Mouse (Mus musculus) retina, postnatal 7 days (tissue): ENCODE data around the gene Tmem144.
"Not testable (repeated sequence)": the region's sequence is repeated elsewhere in the genome, so short reads cannot be mapped to it uniquely, and the experiment has no call there.

Source experiments
- DNase-seq: peaks from one replicate; pipeline ENCODE4 v3.0.0-alpha.2; 2012; ENCODE audit warnings: low read depth, low spot score

Tmem144 gene

DNA sequence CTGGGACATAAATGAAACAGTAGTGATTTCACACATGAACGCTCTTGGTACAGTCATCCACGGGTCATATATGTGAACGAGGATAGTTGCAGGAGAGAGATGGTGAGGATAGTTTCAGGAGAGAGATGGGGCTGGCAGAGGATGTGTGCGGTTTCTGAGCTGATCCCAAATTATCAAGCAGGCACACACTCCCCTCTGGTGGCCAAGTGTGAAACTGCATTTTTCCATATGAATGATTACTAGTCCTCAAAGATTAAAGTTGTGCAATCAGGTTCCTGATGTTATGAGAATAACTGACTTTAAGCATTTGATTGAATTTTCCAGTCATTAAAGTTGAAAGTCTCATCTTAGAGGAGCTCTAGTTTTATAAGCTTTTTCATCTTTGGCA, 43.4 kb downstream of the Tmem144 start:
- peak; percentile 66 for DNase-seq

DNA sequence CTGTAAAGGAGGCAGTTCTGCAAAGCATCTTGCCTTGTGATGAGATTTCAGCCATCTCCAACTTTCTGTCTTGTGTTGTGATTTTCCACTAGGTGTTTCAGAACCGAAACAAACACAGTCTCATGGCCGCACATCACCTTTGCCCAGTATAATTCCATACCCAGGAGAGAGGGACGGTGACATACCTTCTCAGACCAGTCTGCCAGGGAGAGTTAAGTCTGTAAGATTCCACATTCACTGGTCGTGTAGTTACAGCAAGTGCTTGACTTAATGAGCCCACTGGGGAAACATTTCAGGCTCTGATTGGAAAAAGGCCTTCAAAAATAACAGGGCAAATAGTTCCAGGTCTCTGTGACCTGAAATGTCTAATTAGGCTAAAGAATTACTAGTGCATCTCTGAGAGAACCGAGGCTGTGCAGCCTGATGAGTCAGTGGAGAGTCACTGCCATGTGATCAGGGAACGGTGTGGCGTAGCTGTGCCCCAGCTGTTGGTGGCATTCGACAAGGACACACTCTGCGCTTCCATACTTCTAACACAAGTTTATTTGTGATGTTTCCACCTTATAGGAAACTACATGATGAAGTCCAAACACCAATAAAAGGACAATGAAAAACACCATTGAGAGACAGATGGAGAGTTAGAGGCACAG, 43.9 kb downstream of the Tmem144 start:
- no peak for DNase-seq

DNA sequence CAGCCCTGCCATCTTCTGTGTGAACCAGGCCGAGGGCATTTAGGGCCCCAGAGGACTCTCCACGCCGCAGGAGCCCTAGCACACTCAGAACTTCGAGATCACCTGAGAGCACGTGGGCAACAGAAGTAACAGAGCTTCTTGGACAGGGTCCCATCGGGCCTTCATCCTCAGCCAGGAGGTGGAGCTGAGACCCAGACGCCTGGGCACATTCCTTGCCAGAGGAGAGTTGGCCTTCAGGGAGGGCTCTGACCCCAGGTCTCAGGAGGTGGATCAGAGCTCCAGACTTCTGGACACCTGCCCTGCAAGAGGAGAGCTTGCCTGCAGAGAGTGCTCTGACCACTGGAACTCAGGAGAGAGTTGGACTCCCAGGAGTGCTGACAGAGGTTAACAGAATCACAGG, 51.8 kb downstream of the Tmem144 start:
- not testable (repeated sequence) for DNase-seq

GRCm38 (mm10) chr3:79792307-79792706, 60.3 kb downstream of the Tmem144 start:
- no peak for DNase-seq

DNA sequence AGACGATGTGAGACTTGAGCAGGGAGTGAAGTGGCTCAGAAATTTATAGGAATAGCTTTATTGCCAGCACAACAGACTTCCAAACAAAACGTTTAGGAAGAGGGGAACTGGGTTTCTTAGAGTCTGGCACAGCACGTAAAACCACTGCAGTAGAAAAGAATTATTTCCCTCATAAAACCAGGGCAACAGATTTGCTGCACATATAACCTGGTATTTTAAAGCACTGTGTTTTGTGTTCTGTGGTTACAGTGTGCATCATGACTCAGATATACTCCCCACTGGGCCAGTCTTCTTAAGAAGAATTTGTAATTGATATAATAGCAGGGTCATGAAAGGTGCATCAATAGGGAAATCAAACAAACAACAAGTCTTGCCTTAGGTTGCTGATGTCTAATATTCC, 62.2 kb downstream of the Tmem144 start:
- no peak for DNase-seq

GRCm38 (mm10) chr3:79789554-79789953, 63.0 kb downstream of the Tmem144 start:
- DNase-seq: no peak

- no peak for DNase-seq
Measured at GRCm38 (mm10) chr3:79788959-79789358, 63.6 kb downstream of the Tmem144 start.

- no peak for DNase-seq
Measured at GRCm38 (mm10) chr3:79784362-79784736, 68.2 kb downstream of the Tmem144 start.

DNA sequence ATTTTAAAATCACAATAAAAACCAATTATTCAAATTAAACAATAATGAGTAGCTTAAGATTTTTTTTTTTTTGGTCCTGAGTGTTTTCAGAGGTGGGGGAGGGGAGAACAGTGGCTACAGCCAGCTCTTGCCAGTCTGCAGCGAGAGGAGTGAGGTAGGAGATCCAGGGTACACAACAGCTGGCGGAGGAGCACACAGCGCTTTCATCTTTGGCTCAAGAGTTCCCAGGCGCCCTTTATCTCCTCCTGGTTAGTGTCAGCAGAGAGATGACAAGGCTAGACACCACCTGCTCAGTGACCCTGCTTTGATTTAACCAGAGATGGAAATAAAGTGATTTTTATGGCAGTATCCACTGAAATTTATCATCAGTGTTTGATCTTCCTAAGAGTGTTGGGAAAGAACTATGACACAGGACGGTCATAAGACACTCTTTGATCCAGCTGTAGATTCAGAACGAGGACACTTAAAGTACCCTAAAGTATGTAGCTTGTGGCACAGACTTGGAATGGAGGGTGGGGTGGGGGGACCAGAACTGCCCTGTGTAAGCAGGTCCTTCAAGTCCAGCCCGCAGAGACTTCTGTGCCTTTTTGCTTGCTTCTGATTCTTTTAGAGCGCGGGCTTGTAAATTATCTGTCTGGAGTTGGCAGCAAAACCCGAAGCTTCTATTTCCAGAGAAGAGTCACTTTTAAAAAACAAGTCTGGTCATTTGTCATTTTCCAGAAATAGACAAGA, 68.8 kb downstream of the Tmem144 start:
- DNase-seq: no peak

DNA sequence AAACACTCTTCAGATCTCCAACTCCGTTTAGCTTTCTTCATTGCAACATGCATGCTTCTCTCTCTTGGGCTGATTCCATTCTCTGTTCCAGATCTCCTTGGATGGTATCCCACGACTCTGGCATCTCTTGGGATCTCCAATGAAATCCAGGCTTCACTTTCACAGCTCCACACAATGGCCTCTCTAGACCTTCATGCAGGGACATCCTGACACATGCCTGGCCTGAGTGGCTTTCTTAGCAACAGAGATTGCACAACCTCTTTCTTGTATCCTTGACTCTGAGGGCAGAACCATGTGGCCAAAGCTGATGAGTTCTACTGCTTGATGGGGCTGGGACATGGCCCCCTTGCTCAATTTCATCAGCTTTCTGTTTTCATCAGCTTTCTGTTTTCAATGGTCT, 79.9 kb downstream of the Tmem144 start:
- no peak for DNase-seq
